Mouse (Mus musculus): Measurements from ENCODE around the gene Exoc5.
"Not testable (repeated sequence)": the region's sequence is repeated elsewhere in the genome, so short reads cannot be mapped to it uniquely, and the experiment has no call there.

Exoc5 gene

DNA sequence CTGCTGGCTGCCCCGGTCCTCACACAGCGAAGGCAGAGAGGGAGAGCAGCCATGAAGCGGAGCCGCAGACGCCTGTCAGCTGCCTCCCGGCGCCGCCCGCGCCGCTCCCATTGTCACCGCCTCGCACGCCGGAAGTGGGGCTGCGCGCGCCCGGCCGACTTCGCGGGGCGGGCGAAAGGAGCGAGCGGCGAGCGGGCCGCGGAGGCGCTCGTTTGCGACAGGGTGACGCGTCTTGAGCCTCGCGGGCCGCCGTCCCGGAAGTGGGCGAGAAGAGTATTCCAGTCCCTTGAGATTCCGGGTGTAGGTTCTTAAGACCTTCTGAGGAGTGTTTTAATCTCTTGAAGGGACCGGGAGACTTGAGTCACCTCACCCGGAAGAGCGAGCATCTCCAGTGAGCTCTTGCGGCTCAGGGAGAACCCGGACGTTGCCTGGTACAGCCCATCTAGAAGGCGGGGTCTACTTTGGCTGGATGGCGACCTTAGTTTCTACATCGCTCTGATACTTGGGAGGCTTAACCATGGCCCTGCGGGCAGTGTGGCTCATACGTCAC lies at the start of gene Exoc5:
TSS of gene Exoc5 (minus strand) at position 380 of the 550 bp plus-strand sequence.
- DNase-seq (ENCODE audit: low spot score in 2 of 2) = peak; percentile 90 to 94

DNA sequence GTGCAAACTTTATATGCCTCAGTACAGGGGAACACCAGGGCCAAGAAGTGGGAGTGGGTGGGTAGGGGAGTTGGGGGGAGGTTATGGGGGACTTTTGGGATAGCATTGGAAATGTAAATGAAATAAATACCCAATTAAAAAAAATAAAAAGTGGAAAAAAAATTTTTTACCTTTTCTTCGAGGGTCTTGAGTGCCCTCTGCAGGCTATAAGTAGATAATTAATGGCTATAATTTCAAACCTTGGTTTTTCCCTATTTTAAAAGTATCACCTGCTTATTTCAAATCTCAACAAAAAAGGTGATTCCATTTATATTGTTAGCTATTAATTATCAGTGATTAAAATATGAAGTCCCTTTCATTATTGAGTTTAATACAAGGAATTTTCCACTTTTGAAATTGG lies 25.3 kb upstream of the Exoc5 start:
- DNase-seq (ENCODE audit: low spot score in 2 of 2) = not testable (repeated sequence)

DNA sequence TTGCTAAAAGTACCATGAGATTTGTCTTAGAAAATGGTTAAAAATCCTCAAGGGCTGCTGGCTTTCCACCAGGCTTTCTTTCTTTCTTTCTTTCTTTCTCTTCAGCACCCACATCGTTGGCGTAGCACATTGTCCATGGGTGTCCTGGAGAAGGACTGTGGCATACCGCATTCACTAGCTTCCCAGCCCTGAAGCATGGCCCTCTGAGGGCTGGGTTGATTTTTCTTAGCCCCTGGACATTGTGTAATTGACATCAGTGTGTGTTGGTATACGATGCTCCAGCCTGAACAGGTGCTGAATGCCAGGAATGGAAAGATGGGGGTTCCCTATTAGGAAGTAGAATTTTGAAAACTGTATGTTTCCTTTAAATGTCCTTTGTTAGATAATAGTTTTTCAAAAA lies 24.8 kb upstream of the Exoc5 start:
- DNase-seq (ENCODE audit: low spot score in 2 of 2) = no peak

DNA sequence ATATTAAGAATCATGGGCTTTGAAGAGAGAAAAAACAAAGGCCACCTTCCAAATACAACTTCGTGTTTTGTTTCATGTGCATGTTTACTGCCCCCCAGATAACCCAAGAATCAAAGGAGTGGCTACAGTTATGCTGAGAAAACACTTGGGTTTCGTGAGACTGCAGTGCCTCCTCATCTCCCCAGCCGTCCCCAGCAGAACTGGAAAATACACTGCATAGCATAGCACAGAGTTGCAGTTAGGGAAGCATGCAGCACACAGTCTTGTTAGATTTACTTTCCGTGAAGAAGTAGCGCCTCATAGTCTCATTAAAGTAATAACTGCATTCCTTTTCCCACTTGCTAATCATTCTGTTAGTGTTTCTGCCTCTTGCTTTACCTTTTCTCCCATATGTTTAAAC lies 23.6 kb upstream of the Exoc5 start:
- DNase-seq (ENCODE audit: low spot score in 2 of 2) = no peak

DNA sequence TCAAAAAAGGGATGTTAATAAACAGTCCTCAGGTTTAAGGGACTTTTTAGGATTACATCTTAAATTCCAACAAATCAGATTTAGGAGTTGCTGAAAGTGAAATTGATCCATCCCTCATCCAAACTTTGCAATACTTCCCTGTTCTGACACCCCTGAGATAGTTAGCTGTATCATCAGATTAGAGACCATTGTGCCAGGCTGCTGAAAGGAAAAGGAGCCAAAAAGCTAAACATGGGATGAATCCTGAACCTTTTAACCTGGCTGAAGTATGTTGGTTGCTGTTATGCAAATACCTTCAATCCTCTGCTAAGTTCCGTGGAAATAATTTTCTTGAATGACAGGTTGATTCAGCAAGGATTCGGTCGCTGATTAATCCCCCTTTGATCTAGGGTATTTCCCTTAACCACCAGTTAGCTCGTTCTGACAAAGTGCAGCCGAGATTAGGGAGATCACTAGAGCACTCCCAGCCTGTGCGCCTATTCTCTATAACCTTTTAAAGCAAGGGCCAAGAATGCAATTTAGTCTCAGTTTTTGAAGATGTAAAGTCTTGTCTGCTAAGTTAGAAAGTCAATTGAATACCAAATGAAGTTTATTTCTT lies 23.1 kb upstream of the Exoc5 start:
- no peak for DNase-seq (ENCODE audit: low spot score in 2 of 2)

DNA sequence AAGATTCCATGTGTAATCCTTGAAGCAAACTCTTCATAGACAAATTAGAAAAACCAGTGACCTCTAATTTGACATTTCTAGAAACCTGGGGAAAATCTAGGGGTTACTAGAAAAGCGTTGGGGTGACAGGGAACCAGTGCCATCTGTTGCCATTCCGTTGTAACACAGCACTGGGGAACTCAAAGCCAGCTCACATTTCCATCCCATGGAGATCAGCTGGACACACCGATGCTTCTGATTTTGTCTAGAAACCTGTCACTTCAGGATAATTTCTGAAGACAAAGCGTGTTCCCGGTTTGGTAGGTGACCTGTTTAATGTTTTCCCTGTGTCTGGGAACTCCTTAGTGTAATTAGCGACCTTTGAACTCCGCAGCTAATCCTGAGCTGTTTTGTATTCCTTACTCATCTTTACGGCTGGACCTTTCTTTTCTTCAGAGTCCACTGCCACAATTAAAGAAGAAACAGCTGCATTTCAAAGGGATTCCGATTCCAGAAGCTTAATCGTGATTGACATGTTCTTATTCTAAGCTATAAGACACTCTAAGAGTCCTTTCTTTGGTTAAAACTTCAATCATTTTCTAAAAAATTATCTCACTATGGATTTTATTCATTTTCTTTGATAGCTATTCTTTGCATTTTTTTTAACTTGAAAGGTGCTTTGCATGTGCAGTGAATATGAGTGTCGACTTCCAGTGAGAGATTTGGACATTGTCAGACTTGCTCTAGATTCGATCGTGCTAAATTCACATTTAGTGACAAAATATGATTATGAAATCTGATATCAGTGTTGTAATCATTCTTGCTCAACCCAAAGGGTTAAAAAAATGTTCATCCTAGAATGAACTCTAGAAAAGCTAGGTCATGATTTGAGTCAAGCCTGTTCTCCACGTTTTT lies 21.9 kb upstream of the Exoc5 start:
- no peak for DNase-seq (ENCODE audit: low spot score in 2 of 2)

DNA sequence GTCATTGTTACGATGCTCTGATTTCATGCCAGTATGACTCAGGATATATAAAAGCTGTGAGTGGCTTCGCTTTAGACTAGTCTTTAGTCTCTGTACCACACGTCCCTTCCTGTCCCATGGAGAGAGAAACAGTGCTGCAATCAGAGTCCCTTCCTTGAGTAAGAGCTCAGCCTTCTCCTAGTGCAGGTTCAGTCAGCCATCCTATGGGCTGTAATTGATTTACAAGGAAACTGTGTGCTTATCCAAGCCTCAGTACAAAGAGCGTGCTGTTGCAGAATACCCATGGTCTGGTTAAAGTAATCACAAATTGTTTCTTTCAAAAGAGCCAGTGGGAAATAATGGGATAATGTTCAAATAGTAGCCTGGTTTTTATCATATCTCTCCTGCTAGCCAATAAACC lies 20.1 kb upstream of the Exoc5 start:
- no peak for DNase-seq (ENCODE audit: low spot score in 2 of 2)

DNA sequence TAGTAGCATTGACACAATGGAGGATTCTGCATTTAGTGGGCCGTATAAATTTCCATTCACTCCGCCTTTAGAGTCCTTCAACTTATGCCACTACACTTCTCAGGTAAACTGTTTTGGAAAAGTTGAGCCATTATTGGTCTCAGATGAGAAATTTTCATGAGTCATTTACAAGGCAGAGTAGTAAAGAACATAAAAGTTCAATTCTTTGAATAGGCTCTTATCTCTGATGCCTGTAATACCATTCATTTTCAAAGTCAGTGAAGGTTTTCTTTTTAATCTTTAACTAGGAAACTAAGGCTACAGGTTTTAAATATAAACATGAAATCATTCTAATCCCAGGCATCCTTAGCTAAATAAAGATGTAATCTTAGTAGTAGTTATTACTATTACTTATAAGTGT lies 12.4 kb upstream of the Exoc5 start:
- no peak for DNase-seq (ENCODE audit: low spot score in 2 of 2)

DNA sequence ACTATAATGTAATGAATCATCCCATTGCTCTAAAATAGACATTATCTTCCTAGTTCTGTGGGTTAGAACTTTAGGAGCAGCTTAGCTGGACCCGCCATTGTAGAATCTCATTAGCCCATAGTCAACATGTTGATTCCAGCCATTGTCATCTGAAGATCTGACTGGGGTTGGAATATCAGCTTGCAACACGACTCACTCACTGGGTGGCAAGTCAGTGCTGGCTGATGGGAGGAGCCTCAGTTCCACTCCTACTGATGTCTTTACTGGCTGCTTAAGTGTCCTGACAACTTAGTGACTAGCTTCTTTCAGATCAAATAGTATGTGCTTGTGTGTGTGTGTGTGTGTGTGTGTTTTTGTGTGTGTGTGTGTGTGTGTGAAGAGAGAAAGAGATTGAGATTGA lies 7.9 kb upstream of the Exoc5 start:
- DNase-seq (ENCODE audit: low spot score in 2 of 2) = no peak

DNA sequence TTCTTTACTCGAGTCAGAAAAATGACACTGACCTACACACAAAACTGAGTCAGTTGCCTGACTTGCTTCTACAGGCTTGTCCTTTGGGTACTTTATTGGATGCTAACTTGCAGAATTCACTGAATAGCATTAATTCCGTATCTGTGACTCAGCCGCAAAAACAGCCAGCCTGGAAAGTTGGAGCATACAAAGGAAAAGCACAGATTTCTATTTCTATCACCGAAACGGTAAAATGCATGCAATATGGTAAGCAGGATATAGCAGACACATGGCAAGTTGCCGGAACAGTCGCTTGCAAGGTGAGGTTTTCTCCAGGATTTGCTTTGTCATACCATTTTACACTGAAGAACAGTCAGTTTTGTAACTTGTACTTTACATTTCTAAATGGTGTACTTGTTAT lies 7.4 kb upstream of the Exoc5 start:
- DNase-seq (ENCODE audit: low spot score in 2 of 2) = no peak

DNA sequence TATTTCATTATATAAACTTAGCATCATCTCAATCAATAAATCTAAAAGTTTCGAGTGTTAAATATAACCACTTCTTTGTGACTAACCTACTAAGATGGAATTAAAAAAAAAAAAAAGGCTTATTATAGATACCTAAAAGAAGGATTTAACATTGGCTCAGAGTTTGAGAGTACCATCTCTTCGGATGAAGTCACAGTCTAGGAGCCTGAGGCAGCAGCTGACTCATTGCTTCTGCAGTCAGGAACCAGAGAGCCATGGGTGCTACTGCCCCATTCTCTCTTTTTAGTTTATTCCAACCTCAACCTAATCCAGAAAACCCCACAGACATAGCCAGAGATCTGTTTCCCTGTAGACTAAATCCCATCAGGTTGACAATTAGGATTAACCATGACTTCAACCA lies 6.4 kb upstream of the Exoc5 start:
- no peak for DNase-seq (ENCODE audit: low spot score in 2 of 2)

DNA sequence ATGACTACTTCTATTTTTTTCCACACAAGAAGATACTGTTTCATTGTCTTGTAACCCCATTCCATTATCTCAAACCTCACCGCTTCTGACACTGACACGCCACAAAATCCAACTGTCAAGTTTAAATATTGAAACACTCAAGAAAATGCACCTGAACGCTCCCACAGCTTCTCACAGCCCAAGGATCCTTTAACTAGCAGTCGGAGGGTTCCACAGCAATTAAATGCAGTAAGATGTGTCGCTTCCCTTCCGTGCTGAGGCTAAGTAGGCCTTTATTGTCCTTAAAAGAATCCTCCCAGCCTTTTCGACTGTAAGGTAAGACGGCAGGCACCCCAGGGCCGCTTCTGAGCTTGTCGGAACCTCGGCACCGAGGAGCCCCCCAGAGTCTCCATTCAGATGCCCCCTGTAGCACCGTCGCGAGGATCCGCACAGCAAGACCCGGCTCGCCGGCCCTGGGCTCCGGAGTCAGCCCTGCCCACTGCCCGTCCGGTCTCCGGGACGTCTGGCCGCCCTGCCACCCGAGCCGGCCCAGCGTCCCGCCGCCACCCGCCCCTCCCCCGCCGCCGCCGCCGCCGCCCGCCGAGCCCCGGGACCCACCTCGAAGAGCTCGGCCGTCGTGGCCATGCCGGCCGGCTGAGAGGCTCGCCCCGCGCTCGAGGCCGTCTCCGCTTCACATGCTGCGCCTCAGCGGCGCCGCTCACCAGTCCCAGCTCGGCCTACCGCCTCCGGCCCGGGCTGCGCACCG lies 752 bp downstream of the Exoc5 start, which contains the start of gene Ap5m1:
TSS of gene Ap5m1 (plus strand) at position 569 of the 745 bp plus-strand sequence.
- DNase-seq (ENCODE audit: low spot score in 2 of 2) = peak in 1 of 2 experiments; percentile 32

DNA sequence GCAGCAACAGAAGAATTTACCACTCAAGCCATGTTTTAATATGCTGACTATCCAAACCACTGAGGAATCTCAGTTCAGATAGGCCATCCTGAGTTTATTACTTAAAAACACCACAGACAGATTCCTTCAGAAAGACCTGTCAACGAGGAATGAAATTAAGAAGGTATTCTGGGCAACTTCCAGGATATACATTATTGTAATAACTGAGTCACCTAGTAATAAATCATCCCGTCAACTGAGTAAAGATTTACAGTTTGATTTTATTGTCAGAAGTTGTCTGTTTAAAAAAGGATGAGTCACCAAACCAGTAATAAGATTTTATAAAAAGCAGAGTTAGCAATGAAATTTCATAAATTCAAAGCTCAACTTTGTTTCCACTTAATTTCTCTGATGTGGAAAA lies 2.6 kb downstream of the Exoc5 start:
- no peak for DNase-seq (ENCODE audit: low spot score in 2 of 2)

DNA sequence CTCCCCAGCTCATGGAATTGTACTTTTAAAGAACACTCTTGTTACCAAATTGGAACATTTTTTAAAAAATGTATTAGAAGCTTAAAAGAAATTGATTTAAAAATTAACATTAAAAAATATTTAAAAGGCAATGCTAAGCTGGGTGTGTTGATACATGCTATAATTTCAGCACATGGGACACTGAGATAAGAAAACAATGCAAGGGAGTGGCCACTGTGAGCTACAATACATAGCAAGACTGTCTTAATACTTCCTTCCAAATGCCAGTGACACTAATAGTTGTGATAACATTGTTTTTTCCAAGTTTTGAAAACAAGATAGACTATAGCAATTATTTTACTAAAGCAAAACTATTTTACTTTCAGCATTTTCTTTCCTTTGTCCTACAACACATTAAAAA lies 17.0 kb downstream of the Exoc5 start:
- DNase-seq (ENCODE audit: low spot score in 2 of 2) = no peak

DNA sequence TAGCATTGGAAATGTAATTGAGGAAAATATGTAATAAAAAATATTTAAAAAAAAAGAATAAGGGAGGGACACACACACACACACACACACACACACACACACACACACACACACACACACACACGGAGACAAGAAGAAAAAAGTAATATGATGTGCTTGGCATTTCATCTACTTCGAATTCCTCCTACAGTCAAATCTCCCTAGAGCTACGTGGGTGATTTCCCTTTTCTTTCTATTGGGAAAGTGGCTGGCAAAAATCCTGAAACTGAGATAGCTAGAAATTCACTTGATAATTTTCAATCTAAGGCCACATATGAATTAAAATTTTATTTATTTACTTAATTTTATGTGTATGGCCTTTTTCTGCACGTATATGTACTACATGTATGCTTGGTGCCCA lies 20.8 kb downstream of the Exoc5 start:
- DNase-seq (ENCODE audit: low spot score in 2 of 2) = no peak

DNA sequence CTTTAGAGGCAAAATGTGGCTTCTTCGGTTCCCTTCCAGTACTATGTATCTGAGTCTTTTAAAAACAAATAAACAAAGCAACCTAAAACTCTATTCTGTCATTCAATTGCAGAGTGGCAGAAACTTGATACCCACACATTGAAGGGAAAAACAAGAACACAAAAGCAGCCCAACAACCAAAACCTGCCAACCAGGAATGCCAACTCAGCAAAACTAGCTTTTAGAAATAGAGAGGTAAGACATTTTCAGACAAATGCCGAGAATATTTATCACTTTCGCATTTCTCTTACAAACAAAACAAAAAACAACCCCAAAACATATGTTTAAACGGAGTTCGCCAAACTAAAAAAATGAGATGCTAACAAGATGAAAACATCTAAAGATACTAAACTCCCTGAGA lies 37.5 kb downstream of the Exoc5 start:
- DNase-seq (ENCODE audit: low spot score in 2 of 2) = no peak

DNA sequence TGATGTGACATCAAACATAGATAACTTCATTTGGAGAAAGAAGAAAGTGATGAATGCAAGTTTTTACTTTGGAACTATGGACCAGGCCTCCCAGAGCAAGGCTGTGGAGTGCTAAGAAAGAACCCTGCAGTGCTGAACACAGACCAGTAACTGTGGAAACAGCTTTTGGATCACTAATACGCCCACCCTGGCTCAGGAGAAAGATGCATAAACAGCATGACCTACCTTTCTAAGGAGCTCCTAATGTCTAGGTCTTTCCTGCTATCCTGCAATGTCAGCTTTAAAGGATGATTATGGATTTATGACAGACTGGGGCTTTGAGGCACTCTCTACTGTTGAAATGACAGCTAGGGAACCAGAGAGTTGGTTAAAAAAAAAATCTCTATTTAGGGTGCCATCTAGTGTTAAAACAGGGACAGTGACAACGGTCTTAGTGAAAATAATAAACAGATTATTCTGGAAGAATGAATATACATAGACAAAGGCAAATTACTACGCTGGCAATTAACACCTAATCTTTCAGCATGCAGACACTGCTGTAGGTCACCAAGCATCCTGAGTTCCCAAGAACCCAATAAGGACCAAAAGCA lies 38.6 kb downstream of the Exoc5 start:
- no peak for DNase-seq (ENCODE audit: low spot score in 2 of 2)

DNA sequence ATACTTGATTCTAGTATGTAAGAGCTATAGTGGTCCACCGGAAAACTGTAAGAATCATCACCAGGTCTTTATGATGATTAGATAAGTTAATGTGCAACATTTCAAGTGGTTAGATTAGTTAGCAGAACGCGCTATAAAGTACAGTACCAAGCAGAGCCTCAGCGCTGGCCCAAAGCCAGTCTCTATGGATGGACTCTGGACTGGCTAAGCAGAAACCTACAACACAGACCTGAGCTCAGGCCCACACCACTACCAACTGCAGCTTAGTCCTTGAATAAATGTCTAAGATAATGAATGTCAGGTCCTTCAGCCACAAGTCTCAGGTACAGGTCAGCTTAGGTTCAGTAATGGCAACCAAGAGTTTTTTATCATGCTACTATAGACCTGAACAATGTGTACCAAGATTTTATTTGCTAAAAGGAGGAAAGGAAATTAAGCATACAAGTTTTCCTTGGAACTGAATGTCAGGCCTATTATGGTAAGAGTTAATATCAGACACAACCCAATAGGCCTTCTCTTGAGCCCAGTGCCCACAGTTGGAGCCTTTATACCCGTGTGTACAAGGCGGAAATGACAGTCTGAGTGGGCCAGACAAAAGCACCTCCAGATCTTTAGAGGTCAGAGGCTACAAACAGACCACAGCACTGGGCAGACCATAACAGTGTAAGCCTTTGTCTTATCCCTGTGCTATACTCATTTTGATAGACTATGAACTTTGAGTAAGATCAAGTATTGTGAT lies 39.2 kb downstream of the Exoc5 start:
- no peak for DNase-seq (ENCODE audit: low spot score in 2 of 2)

DNA sequence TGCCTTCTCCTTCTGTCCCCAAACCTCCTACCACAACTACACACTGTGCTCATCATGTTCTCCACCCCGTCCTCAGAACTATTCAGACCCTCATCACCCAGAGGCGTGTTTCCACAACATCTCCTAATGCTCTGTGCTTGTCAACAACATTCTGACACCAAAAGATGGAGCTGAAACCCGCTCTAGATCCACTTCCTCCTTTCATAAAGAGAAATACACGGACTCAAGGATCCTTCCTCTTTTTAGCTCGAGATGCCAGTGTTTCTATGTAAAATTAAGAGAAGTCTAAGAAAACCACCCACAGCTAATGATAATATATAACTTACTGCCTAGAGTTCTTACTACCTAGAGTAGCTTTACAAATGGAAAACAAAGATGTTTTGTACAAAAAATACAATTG lies 46.7 kb downstream of the Exoc5 start:
- DNase-seq (ENCODE audit: low spot score in 2 of 2) = no peak

DNA sequence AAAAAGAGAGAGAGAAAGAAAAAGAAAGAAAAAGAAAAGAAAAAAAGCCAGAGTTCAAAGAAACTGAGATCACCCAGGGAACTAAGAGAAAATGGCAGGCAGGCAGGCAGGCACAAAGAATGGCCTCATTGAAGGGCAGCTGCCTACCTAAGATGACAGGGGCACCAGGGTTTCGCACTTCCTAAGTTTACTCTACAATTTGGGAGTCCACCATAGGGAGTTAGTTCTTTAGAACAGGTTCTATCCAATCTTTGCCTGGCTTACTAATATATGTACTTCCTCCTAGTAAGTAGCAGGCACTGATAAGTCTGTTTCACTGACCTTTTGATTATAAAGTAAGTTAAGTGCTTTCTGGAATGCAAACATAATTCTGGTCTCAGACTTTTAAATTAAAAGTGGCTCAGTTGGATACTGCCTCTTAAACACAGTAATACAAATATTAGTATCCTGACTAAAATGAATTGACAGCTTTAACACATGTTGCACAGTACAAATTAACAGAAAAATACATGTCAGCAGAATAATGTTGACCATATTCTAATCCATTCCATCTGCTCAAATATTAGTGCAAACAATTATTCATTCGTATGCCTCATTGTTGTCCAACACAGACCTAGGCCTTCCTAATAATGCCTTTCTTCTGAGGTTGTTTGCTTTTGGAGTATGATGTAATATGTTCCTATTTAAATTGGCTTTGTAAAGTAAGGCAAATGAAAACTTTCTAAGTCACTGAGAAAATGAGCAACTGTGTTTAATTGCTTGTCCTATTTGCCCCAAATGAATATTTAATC lies 57.9 kb downstream of the Exoc5 start:
- no peak for DNase-seq (ENCODE audit: low spot score in 2 of 2)
